In genomic region chr16:97241639-97242038, GRCm38 (mm10) we compare ENCODE assay signal across 24 mouse cellular contexts.
A peak's percentile ranks its signal among the peaks of the same experiment; 100 is the strongest.
DNase-seq lines count a peak whose midpoint lies in the region; ATAC-seq and TF ChIP-seq lines count a peak whose summit lies in the region.
"Had no signal": no experiment of that assay in that cellular context is flagged by ENCODE, and none has a peak within 500 bp of the region (broad histone marks: within the 10 kb centered on the region; RNA-seq: fewer than 3 reads in every experiment).

No protein-coding gene starts in this region.

- H3K27ac ChIP-seq in bone marrow, adult 2 months (ENCODE audit: control insufficient read depth, insufficient read depth, low read depth, low read length, poor library complexity), result peak overlapping the region; percentile 55; the same call in 1 of the 2 replicates
- no peak overlapping the region for H3K27ac ChIP-seq in hindbrain, postnatal 0 days
- H3K27ac ChIP-seq: forebrain, embryonic 10.5 days; forebrain, embryonic 13.5 days; gastrocnemius, adult 2 months; heart, adult 2 months; heart, embryonic 10.5 days; hindbrain, embryonic 10.5 days; hindbrain, embryonic 13.5 days had no signal

- H3K4me3 ChIP-seq in bone marrow, adult 2 months (replicated peaks; ENCODE audit: control insufficient read depth, low read depth, low read length), result no peak overlapping the region
- no peak overlapping the region for H3K4me3 ChIP-seq in hindbrain, postnatal 0 days (ENCODE audit: low read length)
- H3K4me3 ChIP-seq: forebrain, embryonic 10.5 days; forebrain, embryonic 13.5 days; gastrocnemius, adult 2 months; heart, adult 2 months; heart, embryonic 10.5 days; hindbrain, embryonic 10.5 days; hindbrain, embryonic 13.5 days had no signal

- no peaks in the 10 kb centered on the region for H3K36me3 ChIP-seq in hindbrain, postnatal 0 days (ENCODE audit: insufficient read depth, low read length)
- H3K36me3 ChIP-seq: forebrain, embryonic 10.5 days; heart, embryonic 10.5 days; hindbrain, embryonic 10.5 days; hindbrain, embryonic 13.5 days had no signal

- no peak overlapping the region for H3K9ac ChIP-seq in hindbrain, postnatal 0 days (replicated peaks; ENCODE audit: low read length)
- H3K9ac ChIP-seq: forebrain, embryonic 13.5 days; hindbrain, embryonic 13.5 days had no signal

- TF ChIP-seq POLR2A in bone marrow, adult 2 months (IDR thresholded peaks at IDR 0.05; ENCODE audit: borderline replicate concordance, control insufficient read depth, low read depth, low read length), result no peak

- H3K4me1 ChIP-seq in bone marrow, adult 2 months (ENCODE audit: control insufficient read depth, insufficient read depth, low read length), result peaks cover 5% of the 10 kb centered on the region
- no peaks in the 10 kb centered on the region for H3K4me1 ChIP-seq in hindbrain, postnatal 0 days (ENCODE audit: insufficient read depth, low read length)
- H3K4me1 ChIP-seq: forebrain, embryonic 10.5 days; forebrain, embryonic 13.5 days; heart, embryonic 10.5 days; hindbrain, embryonic 10.5 days; hindbrain, embryonic 13.5 days had no signal

- no peak overlapping the region for H3K4me2 ChIP-seq in hindbrain, postnatal 0 days (ENCODE audit: low read depth, low read length)
- H3K4me2 ChIP-seq: forebrain, embryonic 13.5 days; hindbrain, embryonic 13.5 days had no signal

- no peaks in the 10 kb centered on the region for H3K9me3 ChIP-seq in hindbrain, postnatal 0 days (ENCODE audit: low read length)
- H3K9me3 ChIP-seq: forebrain, embryonic 10.5 days; forebrain, embryonic 13.5 days; heart, embryonic 10.5 days; hindbrain, embryonic 10.5 days; hindbrain, embryonic 13.5 days had no signal

- no peak for TF ChIP-seq CTCF in bone marrow, adult 2 months (IDR thresholded peaks at IDR 0.05; ENCODE audit: control insufficient read depth, insufficient read depth, low read length)
- no peak for TF ChIP-seq CTCF in hindbrain, postnatal 0 days (IDR thresholded peaks at IDR 0.05; ENCODE audit: low read depth)

- H3K27me3 ChIP-seq in hindbrain, postnatal 0 days (ENCODE audit: insufficient read depth, low read length), result no peaks in the 10 kb centered on the region
- H3K27me3 ChIP-seq: forebrain, embryonic 13.5 days; hindbrain, embryonic 13.5 days had no signal

- peak; percentile 82 for ATAC-seq in common myeloid progenitor, adult 5-6 weeks (replicated peaks; ENCODE audit: low read depth, poor library complexity, severe bottlenecking)
- peak; percentile 63 for ATAC-seq in megakaryocyte, adult 5-6 weeks (ENCODE audit: poor library complexity, severe bottlenecking)
- ATAC-seq in hindbrain, postnatal 0 days, result no peak
- ATAC-seq: activated CD4-positive, CD25-positive, alpha-beta regulatory T cell, adult 4 months; hindbrain, embryonic 16.5 days; inflammation-experienced regulatory T-cells, adult 6 months; intestine, embryonic 16.5 days had no signal

- no peak for DNase-seq in cerebellum, adult 11 months
- no peak for DNase-seq in layer of hippocampus, postnatal 10 days (ENCODE audit: low spot score in 2 of 2)
- DNase-seq in hindbrain, postnatal 0 days (ENCODE audit: low spot score), result no peak
- DNase-seq: adrenal gland, adult 8-10 months; adrenal gland, postnatal 25 days; cerebellum, adult 11-12 months; cerebellum, adult 8-10 months; cerebellum, postnatal 10 days; cerebellum, postnatal 36 days; gastrocnemius, adult 2 months; gastrocnemius, postnatal 14 days; heart, adult 2 months had no signal
